Mouse (Mus musculus) fibroblast of lung, adult 2 months (primary cell): ENCODE measurements around the gene Itsn1.

Experiments used
- DNase-seq: peaks from one replicate; pipeline ENCODE4 v3.0.0-alpha.2; 2011; ENCODE audit warnings: low read depth

The Itsn1 gene

GRCm38 (mm10) chr16:91768586-91768985 lies 39.5 kb downstream of the Itsn1 start:
- DNase-seq = no peak

GRCm38 (mm10) chr16:91769911-91770310 lies 40.8 kb downstream of the Itsn1 start:
- no peak for DNase-seq

- no peak for DNase-seq
Observed at GRCm38 (mm10) chr16:91770662-91771061, 41.6 kb downstream of the Itsn1 start.

- no peak for DNase-seq
Observed at GRCm38 (mm10) chr16:91771334-91771733, 42.3 kb downstream of the Itsn1 start.

DNA sequence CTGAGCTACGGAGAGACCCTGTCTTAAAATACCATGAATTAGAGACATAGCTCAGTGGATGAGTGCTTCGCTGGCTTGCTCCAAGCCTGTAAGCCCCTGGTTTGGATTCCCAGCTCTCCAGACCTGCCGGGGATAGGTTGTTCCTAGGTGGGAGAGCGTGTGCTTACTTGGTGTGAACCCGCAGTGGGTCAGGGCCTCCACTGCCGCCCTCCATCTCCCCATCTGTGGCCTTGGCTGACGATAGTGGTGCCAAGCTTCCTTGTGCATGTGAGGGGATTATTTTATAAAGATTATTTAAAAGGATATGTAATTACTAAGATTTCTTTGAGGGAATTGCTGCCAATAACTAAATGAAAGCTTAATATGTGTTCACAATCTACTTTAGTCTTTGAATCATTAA lies 43.5 kb downstream of the Itsn1 start:
- no peak for DNase-seq

DNA sequence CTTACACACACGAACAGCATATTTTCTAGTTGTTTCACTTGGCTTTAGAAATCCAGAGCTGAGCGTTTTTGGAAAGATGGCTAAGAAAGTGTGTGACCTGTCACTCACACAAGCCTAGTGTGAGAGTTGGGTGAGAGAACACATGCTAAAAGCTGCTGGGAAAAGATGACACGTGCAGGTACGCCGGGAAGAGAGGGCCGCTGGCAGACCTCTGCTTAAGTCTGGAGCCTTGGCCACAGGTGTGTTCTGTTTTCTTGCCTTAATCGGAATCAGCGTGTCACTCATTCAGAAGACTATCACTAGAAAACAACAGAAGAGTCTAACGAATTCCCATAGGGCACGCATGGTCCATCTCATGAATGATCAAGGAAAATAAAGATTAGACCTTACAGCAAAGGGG lies 50.5 kb downstream of the Itsn1 start:
- no peak for DNase-seq

- no peak for DNase-seq
Observed at GRCm38 (mm10) chr16:91780151-91780550, 51.1 kb downstream of the Itsn1 start.

DNA sequence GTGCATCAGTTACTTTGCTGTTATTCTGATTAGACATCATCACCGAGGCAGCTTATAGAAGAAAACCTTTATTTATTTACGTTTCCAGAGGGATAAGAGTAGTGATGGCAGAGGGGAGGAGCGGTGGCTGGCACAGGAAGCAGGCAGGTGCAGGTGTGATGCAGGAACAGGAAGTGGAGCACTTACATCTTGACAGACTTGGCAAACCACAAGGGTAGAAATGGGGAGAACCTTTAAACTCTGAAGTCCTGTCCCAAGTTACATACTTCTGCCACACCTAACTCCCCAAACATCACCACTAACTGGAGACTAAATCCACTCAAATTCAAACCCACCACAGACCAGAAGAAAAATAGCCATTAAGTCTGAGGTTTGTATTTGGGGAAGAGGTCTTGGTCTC lies 51.7 kb downstream of the Itsn1 start:
- DNase-seq = no peak

GRCm38 (mm10) chr16:91783191-91783590 lies 54.1 kb downstream of the Itsn1 start:
- DNase-seq = no peak

- no peak for DNase-seq
Observed at GRCm38 (mm10) chr16:91784298-91784697, 55.2 kb downstream of the Itsn1 start.

- DNase-seq = no peak
Observed at GRCm38 (mm10) chr16:91786425-91786824, 57.3 kb downstream of the Itsn1 start.

GRCm38 (mm10) chr16:91789728-91790127 lies 60.6 kb downstream of the Itsn1 start:
- no peak for DNase-seq

- DNase-seq = no peak
Observed at GRCm38 (mm10) chr16:91792477-91793196, 63.6 kb downstream of the Itsn1 start.

DNA sequence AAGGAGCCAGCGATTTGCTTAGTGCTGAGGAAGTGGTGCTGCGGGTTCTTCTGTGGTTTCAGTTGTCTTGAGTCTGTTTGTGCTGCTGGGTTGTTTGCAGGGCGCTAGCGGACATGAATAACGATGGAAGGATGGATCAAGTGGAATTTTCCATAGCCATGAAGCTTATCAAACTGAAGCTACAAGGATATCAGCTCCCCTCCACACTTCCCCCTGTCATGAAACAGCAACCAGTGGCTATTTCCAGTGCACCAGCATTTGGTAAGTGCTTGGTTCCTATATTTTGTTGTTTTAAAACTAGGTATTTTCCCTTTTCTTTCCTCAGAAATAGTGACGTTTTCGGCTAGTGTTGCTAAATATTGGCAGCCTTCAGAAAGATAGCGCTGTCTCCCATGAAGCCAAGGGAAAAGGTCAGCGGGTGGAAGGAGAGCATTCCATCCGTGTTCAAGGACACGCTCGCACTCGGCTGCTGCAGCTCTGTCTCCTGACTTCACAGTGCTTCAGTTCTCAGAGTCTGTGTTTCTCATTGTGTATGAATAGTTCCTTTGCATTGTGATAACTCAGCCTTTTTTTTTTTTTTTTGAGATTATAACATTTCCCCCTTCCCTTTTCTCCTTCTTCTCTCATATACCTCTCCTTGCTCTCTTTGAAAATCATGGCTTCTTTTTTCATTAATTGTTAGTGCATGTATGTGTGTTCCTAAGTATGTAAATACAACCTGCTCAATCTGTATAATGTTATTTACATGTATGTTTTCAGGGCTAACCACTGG lies 64.6 kb downstream of the Itsn1 start:
- no peak for DNase-seq

DNA sequence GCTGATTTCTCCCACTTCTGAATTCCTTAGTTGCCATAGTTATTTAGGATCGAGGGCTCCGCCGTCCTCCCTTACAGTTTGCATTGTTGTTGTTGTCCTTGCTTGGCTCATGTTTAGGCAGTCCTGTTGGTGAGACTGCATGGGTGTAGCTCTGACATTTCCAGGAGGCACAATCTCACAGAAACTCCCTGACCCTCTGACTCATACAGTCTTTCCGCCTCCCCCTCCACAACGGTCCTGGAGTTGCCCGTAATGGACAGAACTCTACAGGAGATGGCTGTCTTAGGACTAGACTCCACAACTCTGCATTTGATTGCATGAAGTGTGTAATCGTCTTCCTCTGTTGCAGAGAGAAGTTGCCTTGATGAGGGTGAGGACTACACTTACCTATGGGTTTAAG lies 65.2 kb downstream of the Itsn1 start:
- no peak for DNase-seq

GRCm38 (mm10) chr16:91795044-91795443 lies 66.0 kb downstream of the Itsn1 start:
- DNase-seq = no peak

GRCm38 (mm10) chr16:91795606-91796005 lies 66.5 kb downstream of the Itsn1 start:
- no peak for DNase-seq

GRCm38 (mm10) chr16:91801426-91801825 lies 72.3 kb downstream of the Itsn1 start:
- no peak for DNase-seq

- no peak for DNase-seq
Observed at GRCm38 (mm10) chr16:91802461-91803062, 73.5 kb downstream of the Itsn1 start.

DNA sequence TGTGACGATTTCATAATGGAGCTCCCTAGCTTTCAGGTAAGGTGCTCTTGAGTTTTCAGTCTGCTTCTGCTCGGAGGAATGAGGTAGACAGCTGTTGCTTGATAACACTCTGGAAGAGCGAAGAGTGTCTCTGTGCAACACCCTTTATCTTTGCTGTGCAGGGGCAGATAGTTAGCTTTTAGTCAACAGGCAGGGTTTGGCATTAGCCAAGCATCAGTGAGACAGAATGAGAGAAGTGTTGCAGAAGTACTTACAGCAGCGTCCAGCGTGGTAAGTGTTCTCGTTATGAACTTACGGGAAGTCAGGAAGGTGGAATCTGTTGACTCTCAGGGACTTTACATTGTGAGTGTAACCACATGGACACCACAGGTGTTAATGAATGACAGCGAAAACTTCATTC lies 75.3 kb downstream of the Itsn1 start:
- DNase-seq = no peak

DNA sequence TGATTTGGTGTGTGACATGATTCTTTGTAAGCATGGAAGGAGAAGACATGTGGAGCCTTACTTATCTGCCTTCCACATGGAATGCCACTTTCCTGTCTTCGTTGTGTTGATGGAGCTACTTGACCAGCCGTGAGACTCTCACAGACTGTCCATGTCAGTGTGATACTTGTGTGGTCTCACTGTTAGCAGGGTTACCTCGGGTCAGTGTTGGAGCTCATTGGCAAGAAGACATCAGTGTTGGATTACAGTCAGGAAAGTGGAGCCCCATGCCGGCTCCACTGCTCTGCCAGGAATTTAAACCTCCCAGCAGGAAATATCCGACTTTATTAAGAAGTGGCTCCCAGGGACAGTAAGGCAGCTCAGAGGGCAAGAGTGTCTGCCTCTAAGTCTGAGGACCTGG lies 75.8 kb downstream of the Itsn1 start:
- peak; percentile 31 for DNase-seq

- DNase-seq = no peak
Observed at GRCm38 (mm10) chr16:91810235-91810634, 81.2 kb downstream of the Itsn1 start.

- DNase-seq = no peak
Observed at GRCm38 (mm10) chr16:91811339-91811738, 82.3 kb downstream of the Itsn1 start.
